Comparison of ENCODE assay signal across 16 mouse cellular contexts in the genomic region with DNA sequence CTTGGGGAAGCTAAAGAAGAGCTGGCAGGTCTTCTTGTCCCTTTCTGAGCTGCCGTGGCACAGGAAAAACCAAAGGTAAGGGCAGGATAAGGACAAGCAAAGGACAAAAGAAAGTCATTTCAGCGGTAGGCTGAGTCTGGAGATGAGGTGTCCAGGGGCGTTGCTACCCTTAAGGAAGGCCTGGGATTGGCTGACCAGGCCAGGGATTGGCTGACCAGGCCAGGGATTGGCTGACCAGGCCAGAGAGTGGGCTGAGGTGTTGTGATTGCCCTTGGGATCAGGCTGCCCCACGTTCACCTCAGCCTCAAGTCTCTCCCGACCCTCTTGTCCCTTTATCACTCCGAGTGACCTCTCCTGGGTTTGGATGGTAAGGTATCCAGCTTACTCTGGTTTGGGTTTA.
"Had no signal": no experiment of that assay in that cellular context is flagged by ENCODE, and none has a peak within 500 bp of the region (broad histone marks: within the 10 kb centered on the region; RNA-seq: fewer than 3 reads in every experiment).

No protein-coding gene starts in this region.

- H3K36me3 ChIP-seq: limb, embryonic 10.5 days; limb, embryonic 13.5 days; liver, embryonic 12.5 days; liver, embryonic 15.5 days; midbrain, embryonic 12.5 days had no signal

- ATAC-seq: intestine, postnatal 0 days; liver, embryonic 12.5 days; midbrain, embryonic 16.5 days had no signal

- H3K9ac ChIP-seq: limb, embryonic 13.5 days; liver, embryonic 12.5 days; liver, embryonic 15.5 days; midbrain, embryonic 12.5 days had no signal

- H3K4me3 ChIP-seq: layer of hippocampus, adult 2 months; limb, embryonic 10.5 days; limb, embryonic 13.5 days; liver, embryonic 12.5 days; liver, embryonic 15.5 days; midbrain, embryonic 12.5 days had no signal

- H3K9me3 ChIP-seq: limb, embryonic 10.5 days; limb, embryonic 13.5 days; liver, embryonic 12.5 days; liver, embryonic 15.5 days; midbrain, embryonic 12.5 days had no signal

- DNase-seq: layer of hippocampus, adult 9-11 months; liver; lung, adult 2 months; lung, postnatal 14 days; thymus, adult 2 months; thymus, postnatal 14 days; thymus, postnatal 4 days had no signal

- H3K4me2 ChIP-seq: limb, embryonic 13.5 days; liver, embryonic 12.5 days; liver, embryonic 15.5 days; midbrain, embryonic 12.5 days had no signal

- H3K27ac ChIP-seq: layer of hippocampus, adult 2 months; limb, embryonic 10.5 days; limb, embryonic 13.5 days; liver, embryonic 12.5 days; liver, embryonic 15.5 days; midbrain, embryonic 12.5 days; stomach, postnatal 0 days had no signal
